Mouse (Mus musculus) gastrocnemius, postnatal 25 days (tissue): ENCODE measurements around the gene Smarcd1. TPM values are rescaled to one million over a fixed set of nuclear protein-coding genes. Genes with fewer than 3 reads are reported as not detected.
A peak's percentile ranks its signal among the peaks of the same experiment; 100 is the strongest.

ENCODE experiments used
- DNase-seq: peaks from one replicate; pipeline ENCODE4 v3.0.0; 2022
- long read RNA-seq, 2 experiments: library from polyadenylated mRNA; stranded (forward); transcript quantifications; one replicate each; pipeline ENCODE4 v2.0.0; 2021
- total RNA-seq, 2 experiments: library from RNA; stranded (reverse); gene quantifications; 1 replicate in 1 of 2; 2 replicates in 1 of 2; pipeline ENCODE4 v1.2.3; 2021

The Smarcd1 gene
- total RNA-seq, result 1 to 10 TPM; 4.6 to 5.9 TPM
- long read RNA-seq, experiment 1, partial matches to known transcripts, result 0 of 3 reads
- long read RNA-seq, experiment 1, other reads (novel, unspliced or antisense), result 3 of 3 reads
- long read RNA-seq, experiment 2, partial matches to known transcripts, result 0 of 4 reads
- long read RNA-seq, experiment 2, other reads (novel, unspliced or antisense), result 1 of 4 reads

GRCm38 (mm10) chr15:99701999-99702900, at the start of gene Smarcd1:
Gene Smarcd1, plus strand, starts transcription at chr15:99702129.
- peak; percentile 91 for DNase-seq

- DNase-seq, result no peak
Measured at GRCm38 (mm10) chr15:99653291-99653690, 48.6 kb upstream of the Smarcd1 start.

DNA sequence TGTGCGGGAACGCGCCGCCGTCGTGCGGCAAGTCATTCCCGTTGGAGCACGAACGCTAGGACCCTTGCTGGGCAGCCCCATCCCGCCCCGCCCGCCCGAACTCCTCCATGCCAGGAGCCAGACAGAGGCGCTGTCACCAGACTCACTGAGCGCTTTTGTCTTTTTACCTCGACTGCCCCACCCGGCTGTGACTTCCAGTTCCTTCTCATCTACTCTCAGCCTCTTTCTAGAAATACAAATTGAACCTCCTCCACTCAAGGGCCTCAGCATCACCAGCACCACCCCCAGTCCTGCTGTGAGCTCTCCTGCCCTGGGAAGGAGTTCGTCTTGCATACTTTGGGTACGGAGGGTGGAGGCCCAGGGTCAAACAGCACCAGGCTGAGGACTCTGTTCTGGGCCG, 48.1 kb upstream of the Smarcd1 start:
- DNase-seq, result no peak

- no peak for DNase-seq
Measured at GRCm38 (mm10) chr15:99655956-99656355, 46.0 kb upstream of the Smarcd1 start.

DNA sequence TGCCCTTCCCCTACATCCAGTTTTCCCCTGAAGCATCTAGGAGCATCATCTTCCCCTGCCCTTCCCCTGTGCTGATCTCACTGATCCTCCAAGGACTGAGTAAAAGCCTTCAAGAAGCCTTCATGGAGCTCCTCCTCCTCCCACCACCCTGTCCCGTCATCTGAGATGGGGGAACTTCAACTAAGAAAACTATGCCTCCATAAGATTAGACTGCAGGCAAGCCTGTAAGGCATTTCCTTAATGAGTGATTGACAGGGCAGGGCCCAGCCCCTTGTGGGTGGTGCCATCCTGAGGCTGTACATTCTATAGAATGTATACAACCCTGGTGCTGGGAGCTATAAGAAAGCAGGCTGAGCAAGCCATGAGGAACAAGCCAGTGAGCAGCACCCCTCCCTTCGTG, 43.5 kb upstream of the Smarcd1 start:
- no peak for DNase-seq

DNA sequence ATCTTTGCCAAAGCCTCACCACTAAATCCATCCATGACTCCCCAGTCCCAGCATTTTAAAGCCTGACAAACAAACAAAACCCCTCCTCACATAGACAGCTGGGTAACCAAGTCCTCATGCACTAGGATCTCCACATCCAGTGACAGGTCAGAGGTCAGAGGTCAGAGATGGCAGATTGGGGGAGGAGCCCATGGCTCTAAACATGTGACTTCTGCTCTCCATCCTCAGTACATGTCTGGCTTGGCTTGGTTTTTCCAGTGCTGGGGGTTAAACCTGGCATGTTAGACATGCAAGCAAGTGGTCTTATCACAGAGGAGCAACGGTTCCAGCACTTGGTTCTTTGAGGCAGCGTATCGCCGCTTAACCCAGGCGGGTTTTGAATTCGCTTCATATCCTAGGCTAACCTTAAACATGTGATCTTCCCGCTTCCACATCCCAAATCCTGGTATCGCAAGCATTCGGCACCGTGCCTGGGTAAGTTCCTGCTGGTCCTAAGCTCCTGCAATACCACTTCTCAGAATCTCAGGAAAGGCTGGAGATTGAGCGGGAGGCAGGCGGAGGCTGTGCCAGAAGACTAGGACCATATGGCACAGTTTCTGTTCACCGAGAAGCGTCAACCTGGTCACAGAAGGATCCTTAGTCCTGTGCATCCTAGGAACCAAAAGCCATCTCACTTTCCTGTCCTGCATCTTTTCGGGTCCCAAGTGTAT, 40.7 kb upstream of the Smarcd1 start:
- DNase-seq, result no peak

DNA sequence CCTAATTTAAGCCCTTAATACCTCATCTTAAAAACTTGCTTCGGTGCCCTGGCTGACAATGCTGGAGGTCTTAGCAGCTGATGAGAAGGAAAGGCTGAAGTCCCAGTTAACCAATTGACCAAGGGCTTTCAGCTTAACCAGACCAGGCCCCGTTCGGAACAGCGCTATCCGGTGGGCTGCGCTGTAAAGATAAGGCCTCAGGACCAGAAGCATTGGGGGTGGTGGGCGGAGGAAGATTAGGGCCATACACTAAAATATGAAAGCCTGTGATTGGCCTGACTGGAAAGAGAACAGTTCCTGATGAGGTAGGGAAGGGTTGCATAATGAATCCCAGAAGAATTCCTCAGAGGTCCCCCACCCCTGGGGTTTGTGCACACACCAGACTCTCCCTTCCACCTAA, 39.6 kb upstream of the Smarcd1 start:
- no peak for DNase-seq

DNA sequence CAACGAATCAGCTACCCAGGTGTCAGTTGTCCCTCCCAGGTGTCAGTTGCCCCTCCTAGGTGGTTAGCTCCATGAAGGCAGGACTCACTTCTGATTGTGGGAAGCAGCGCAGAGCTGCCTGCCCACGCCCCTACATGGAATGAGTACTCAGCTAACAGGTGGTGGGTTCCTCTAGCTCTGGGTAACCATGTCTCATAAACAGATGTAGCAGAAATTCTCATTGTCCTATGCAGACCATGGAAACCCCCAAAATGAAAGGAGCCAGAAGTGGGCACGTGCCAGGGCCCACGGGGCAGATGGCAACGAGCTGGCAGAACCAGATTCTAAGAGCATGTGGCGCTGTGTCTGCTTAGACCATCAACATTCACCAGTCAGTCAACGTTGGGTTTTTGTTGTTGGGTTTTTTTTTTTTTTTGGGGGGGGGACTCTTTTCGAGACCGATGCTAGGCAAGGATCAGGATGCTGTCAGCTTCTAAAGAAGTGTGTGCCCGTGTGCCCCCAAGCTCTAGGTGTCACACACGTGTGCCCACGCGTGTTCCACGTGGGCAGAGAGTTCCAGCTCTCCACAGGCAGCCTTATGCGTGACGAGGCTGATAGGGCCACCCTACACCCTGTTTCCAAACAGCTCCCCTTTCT, 37.8 kb upstream of the Smarcd1 start:
- DNase-seq, result no peak

DNA sequence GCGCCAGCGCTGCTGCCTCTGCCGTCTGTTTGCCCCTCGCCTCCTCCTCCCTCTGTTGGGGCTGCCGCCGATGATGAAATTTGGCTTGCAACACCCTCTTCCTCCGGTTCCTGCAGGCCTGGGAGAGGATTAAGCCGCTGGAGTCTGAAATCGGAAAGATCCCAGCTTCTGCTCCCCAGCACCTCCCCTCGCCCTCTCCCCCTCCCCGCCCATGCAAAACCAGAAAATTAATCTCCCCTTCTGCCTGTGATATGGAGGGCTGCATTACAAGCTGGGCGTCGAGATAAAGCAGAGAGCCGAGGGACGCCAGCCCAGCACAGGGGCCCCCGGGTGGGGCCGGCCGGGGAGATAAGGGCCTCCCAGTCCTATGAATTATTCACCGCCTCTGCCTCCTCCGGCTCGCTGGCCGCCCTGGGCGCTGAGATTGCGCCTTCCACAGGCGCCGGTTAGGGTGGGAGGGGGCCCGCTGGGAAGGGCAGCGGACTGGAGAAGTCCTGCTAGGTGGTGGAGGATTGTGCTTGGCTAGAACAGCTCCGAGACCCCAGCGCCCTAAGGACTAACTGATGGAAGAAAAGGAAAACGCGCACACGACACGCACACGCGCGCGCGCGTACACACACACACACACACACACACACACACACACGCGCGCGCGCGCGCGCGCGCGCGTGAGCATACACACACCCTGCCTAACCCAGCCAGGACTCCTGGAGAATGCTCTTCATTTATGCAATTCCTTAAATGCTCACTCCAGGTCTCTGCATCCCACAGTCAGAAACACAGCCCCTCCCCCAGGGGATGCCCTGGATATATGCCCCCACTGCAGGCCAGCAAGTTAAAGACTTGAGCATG, 37.1 kb upstream of the Smarcd1 start:
- DNase-seq, result peak; percentile 42

DNA sequence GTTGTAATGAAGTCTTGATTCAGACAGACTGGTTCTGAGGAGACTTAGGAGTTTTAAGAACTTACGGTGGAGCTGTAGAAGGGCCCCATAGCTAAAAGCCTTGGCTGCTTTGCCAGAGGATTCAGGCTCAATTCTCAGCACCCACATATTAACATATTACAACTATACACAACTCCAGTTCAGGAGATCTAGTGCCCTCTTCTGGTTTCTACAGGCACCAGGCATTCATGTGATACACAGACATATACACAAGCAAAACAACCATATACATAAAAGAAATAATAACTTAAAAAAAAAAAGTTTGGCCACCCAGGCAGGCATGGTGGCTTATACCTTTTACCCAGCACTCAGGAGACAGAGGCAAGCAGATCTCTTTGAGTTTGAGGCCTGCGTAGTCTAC, 34.4 kb upstream of the Smarcd1 start:
- no peak for DNase-seq

GRCm38 (mm10) chr15:99668881-99669280, 33.0 kb upstream of the Smarcd1 start:
- DNase-seq, result peak; percentile 52

- no peak for DNase-seq
Measured at GRCm38 (mm10) chr15:99669392-99669791, 32.5 kb upstream of the Smarcd1 start.

DNA sequence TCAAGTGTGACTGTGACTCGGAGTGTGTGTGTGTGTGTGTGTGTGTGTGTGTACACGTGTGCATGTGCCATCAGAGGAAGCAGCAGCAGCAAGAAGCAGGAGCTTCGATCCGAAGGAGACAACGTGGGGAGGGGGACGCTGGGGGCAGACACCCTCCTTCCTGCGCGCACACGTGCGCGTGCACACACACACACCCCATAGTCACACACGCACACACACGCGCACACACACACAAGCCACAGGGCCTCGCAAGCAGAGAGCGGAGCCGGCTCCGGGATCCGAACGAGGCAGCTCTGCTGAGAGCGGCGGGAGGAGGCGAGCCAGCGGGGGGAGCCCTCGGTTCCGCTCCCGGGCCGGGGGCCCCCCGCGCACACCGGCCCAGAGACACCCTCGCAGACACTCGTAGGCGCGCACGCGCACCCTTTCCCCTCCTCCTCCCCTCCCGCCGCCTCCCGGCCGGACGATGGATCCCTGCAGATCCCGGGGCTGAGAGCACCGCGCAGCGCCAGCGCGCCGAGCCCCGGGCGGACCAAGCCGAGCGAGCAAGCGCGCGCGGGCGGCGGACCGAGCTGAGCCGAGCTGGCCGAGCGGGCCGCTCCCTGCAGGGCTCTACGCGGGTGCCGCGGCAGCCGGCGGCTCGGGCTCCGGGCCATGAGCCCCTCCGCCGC, 31.6 kb upstream of the Smarcd1 start, which contains the start of gene Asic1:
TSS of gene Asic1 (plus strand) at position 215 of the 668 bp plus-strand sequence.
- DNase-seq, result peak; percentile 61

DNA sequence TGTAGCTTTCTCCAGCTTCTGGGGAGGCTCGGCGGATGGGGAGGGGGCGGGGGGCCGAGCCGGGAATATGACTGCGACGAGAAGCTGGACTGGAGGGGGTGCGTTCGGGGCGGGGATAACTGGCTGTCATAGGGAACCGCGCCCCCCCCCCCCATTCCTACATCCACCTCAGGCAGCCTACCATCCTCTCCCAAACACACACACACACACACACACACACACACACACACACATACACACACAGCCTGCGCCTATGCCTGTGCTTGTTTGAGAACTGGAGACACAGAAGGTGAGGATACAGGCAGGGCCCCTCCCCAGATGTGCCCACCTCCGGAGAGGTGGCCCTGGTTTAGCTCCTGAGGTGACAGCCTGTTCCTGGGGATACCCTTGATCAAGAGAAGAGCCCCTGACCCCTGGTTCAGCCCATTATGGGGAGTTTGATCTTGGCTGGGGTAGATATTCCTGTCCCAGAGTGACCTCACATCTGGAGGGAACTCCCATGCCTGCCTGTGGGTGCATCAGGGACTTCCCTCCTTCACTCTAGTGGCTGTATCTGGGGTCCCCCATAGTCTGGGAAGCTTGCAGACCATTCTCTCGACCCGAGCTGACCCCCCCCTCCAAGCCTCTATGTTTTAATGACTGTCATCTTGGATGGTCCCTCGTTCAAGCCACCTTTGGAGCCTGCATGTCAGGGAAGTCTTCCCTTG, 30.8 kb upstream of the Smarcd1 start:
- no peak for DNase-seq

DNA sequence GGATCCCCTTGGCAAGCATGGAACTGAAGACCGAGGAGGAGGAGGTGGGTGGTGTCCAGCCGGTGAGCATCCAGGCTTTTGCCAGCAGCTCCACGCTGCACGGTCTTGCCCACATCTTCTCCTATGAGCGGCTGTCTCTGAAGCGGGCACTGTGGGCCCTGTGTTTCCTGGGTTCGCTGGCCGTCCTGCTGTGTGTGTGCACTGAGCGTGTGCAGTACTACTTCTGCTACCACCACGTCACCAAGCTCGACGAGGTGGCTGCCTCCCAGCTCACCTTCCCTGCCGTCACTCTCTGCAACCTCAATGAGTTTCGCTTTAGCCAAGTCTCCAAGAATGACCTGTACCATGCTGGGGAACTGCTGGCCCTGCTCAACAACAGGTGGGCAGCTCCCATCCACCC, 30.1 kb upstream of the Smarcd1 start:
- no peak for DNase-seq

DNA sequence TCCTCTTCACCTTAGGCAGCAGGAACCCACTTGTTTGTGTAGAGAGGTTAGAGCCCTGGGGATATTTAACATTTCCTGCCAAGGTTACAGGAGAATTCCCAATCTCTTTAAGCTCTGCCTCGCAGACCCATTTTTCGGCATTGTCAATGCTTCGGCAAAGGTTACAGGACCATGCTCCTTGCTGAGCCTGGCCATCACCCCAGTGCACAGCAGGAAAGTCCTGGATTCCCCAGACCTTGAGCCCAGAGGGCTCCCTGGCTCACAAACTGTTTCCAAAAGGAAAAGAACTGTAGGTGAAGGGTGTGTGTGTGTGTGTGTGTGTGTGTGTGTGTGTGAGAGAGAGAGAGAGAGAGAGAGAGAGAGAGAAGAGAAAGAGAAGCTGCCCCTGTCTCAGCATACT, 27.1 kb upstream of the Smarcd1 start:
- no peak for DNase-seq

GRCm38 (mm10) chr15:99677089-99677488, 24.8 kb upstream of the Smarcd1 start:
- no peak for DNase-seq

DNA sequence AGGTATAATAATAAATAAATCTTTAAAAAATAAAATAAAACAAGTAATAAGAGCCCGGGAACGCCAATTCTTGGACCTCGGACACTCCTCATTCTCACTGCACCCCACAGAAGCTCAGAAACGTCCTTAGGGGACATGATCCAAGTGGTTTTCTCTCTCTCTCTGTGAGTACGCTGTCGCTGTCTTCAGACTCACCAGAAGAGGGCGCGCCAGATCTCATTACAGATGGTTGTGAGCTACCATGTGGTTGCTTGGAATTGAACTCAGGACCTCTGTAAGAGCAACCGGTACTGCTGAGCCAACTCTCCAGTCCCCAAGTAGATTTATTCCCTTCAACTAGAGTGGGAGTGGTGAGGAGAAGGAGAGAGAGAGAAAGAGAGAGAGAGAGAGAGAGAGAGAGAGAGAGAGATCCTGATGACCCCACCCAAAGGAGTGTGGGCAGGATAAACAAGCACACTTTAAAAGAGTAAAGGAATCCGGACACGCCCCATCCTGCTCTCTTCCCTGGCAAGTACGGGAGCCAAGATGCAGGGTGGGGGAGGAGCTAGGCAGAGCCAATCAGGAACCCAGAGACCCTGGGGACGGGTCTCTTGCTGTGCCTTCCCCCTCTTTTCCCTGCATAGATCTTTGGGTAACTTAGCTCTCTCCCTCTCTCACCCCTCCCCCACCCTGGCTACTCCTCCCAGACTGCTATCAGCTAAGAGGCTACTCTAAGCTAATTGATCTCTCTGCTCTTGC, 23.7 kb upstream of the Smarcd1 start:
- no peak for DNase-seq

GRCm38 (mm10) chr15:99679008-99679407, 22.9 kb upstream of the Smarcd1 start:
- DNase-seq, result no peak

DNA sequence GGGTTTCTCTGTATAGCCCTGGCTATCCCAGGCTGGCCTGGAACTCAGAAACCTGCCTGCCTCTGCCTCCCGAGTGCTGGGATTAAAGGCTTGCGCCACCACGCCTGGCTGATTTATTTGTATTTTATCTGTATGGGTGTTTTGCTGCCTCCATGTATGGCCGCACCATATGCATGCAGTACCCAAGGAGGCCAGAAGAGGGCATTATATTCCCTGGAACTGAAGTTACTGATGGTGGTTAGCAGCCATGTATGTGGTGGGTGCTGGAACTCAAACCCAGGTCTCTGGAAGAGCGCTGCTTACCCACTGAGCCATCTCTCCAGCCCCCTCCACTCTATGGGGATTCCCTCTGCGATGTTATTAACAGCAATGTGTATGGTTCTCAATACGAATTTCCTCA, 19.0 kb upstream of the Smarcd1 start:
- DNase-seq, result no peak
